Mouse (Mus musculus): ENCODE measurements around the gene A930033H14Rik. TPM values are rescaled to one million over a fixed set of nuclear protein-coding genes. Genes with fewer than 3 reads are reported as not detected.

A930033H14Rik gene
- total RNA-seq, 2 experiments from 2014 or later: 0.33 to 0.37 TPM

DNA sequence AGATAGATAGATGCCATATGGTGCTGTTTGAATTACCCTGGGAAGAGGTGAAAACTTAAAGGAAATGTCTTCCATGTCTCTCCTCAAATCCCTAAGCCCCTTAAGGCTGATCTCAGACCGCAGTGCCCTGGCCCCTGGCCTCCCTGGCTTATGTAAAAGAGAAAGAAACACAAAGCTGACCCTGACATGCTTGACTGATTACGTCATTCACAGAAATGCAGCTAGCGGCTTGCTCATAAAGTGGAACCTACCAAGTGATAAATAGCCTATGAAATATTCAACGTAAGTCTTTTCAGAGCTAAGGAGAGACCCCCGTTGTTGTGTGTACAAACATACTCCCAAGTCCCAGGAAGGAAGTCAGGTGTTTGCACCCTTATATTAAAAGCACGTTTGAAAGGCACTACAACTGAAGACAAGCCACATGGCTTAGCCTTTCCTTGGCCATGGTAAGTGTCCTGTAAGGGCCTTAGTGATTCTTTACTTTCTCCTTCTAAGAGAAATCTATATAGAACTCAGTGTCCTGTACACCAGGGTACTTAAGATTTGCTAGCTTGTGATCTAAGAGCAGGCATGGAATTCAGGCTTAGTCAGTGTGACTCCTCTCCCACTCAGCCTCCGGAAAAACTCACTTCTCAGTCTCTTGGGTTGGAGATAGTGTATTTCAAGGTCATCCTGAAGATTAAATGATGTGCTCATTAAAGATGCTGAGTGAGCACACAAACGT, 8.1 kb downstream of the A930033H14Rik start:
- no peak for ATAC-seq (ENCODE audit: poor library complexity, severe bottlenecking)

DNA sequence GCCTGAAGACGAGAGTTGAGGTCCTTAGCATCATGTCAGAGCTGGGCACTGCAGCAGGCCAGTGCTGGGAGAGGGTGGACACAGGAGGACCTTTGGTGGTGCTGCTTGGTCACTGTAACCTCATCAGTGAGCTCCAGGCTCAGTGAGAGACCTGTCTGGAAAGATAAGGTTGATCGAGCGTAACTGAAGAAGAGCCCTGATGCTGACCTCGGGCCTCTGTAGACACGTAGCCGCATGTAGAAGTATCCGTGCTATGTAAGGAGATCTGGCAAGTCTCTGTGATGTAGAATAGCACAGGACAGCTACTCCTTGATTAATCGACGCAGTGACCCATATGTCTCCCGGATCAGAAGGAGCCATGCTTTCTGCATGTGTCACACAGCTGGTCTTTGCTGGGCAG, 19.2 kb downstream of the A930033H14Rik start:
- no peak for ATAC-seq (ENCODE audit: poor library complexity, severe bottlenecking)

DNA sequence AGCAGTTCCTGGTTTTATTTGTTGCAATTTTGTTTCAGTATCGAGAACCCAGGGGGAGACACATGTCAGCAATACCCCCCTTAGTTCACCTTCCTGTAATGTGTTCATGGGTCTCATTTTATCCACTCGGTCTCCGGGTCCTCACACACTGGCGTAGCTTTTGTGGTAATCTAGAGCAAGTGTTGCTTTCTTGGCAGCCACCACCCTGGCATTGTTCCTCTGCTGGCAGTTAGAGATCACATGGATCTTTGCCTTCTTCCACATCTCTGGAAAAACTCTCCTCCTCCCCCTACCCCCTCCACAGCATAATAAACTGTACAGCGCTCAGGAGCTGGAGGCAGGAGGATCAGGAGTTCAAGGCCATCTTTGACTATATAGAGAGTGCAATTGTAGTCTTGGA, 20.6 kb downstream of the A930033H14Rik start:
- ATAC-seq (ENCODE audit: poor library complexity, severe bottlenecking): no peak

DNA sequence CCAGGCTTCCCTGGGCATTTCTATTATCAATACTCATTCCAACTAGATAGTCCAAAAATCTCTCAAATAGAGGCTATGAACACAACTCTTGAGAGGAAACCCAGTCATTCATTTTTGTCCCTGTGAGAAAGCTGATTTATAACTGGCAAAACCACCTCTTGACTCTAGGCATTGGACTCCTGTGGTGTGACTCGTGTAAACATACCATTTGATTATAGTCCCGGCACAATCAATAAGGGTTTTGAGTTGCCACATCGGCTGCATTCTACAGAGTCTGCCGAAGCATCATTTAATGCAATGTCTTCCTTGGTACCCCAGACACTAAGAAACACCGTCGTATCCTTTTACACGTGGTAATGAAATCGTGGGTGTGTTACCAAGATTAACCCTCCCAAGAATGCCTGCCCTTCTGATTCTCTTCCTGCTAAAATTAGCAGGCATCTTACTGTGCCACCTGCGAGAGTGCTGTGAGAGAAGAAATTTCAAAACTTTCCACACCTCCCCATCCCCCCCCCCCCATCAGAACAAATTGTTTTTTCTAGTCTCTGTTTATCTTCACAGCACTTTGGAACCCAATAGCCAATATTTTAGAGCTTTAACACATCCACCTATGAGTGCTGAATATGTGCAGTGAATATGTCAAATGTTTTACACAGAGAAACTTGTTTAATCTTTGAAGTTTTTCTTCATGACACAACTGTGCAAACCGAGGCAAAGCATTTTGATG, 22.3 kb downstream of the A930033H14Rik start:
- ATAC-seq (ENCODE audit: poor library complexity, severe bottlenecking): no peak

DNA sequence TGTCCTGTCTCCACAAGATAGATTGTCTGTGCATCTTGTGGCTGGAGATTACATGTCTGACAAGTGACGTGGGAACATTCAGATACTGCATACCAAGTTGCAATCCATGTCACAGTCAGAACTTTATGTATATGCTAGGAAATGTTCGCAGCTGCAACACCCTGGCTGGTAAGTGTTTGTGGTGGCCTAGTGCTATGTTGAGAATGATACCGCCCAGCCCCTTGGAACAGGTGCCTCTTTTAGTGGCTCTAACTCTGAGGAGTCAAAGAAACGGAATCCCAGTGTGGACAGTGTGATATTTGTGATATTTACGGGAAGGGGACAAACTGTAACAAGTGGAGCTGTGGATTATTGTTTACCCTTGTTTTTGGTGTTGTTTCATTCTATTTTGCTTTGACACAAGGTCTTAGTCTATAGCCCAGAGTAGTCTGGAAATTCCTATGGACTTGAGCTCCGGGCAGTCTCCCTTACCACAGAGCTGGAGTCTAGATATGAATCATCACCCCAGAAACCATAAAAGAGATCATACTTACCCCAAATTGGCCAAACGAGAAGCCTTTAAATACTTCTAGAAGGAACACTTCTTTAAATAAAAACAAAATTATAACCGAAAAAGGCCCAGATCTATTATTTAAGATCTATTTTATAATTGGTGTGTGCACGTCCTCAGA, 25.0 kb downstream of the A930033H14Rik start:
- ATAC-seq (ENCODE audit: poor library complexity, severe bottlenecking): no peak

DNA sequence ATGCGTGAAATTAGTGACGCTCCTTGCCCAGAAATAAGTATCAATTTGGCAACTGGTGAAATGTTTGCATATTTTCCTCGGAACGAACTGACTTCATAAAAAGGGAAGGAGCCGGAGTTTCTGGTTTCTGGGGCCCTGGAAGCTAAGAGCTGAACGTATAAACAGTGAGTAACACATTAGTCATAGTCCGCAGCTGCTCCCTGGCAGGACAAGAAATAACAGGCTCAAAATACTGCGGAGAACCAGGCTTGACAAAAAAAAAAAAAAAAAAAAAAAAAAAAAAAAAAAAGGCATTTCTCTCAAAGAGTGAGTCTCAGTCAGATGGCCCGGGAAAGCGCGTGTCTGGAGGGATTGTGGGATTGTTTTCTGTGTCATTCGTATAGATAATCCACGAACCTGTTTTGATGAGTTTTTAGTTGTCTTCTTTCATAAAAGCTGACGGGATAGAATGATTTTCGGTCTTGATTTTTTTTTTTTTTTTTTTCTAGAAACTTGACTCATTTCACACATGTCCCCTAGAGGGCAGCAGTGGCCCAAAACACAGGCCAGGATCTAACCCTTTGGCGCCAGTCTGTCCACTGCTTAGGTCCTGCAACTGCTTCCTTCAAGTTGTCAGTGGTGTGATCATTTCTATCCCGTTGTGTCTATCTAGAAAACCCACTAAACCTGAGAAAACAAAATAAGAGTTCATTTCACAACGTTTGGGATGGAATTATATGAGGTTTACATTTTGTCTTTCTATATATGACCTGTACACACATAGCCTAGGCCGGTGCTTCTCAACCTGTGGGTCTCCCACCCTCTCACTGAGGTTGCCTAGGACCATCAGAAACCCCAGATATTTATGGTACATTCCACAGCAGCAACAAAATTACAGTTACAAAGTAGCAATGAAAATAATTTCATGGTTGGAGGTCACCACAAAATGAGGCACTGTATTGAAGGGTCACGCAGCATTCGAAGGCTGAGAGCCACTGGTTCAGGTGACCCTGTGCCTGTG, 26.7 kb downstream of the A930033H14Rik start:
- ATAC-seq (ENCODE audit: poor library complexity, severe bottlenecking): peak; percentile 86

DNA sequence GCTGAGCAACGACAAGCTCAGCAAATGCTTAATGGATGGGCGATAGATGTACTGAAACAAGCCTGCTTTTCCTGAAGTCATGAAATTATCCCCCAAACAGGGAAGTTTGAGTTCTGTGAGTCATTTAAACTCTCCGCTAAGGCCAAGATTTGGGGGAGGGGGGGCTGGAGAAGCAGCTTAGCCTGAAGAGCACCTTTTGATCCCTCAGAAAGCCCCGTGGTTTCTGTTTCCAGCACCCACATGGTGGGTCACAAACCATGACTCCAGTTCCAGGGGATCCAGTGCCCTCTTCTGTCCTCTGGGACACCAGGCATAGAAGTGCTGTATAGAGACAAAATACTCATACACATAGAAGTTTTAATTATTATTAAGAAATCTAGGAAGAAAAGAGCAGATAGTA, 27.5 kb downstream of the A930033H14Rik start:
- ATAC-seq (ENCODE audit: poor library complexity, severe bottlenecking): no peak

DNA sequence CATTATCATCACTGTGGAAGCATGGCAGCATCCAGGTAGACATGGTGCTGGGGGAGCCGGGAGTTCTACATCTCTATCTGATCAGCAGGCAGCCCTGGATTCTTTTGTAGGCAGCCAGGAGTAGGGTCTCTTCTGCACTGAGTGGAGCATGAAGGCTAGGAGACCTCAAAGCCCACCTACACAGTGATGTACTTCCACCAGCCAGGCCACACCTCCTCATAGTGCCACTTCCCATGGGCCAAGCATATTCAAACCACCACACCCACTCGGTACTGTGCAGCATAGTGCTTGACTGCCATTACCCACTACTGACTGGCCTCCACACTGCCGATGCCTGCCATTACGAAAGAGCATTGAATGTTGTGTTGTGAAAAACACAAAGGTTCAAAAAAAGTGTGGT, 28.0 kb downstream of the A930033H14Rik start:
- no peak for ATAC-seq (ENCODE audit: poor library complexity, severe bottlenecking)

DNA sequence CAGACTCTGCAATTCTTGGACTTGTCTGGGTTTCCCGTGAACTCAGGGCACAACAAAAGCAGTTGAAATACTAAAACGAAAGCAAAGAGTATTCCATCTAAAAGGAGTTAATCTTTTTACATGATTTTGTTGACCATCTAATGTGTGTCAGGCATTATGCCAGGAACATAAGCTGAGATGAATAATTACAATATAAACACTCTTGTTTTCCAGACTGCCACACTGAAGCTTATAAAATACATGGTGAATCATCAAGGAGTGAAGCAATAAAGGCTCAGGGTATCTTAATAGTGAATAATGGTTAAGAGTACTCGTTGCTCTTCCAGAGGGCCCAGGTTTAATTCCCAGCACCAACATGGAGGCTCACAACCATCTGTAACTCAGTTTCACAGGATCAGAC, 31.9 kb downstream of the A930033H14Rik start:
- ATAC-seq (ENCODE audit: poor library complexity, severe bottlenecking): no peak

DNA sequence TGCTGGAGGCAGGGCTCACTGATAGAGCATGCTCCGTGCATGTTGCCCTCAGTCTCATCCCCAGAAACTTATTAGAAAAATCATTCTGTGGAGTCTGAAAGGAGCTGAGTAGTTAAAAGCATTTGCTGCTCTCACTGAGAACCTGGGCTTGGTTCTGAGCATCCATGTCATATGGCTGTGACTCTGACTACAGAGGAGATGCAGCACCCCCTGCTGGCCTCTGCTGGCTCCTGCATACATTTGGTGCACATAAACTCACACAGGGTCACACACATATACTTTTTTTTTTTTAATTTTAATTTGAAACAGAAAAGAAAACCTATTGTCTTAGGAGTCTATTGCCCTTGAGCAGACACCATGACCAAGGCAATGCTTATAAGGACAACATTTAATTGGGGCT, 33.6 kb downstream of the A930033H14Rik start:
- no peak for ATAC-seq (ENCODE audit: poor library complexity, severe bottlenecking)

DNA sequence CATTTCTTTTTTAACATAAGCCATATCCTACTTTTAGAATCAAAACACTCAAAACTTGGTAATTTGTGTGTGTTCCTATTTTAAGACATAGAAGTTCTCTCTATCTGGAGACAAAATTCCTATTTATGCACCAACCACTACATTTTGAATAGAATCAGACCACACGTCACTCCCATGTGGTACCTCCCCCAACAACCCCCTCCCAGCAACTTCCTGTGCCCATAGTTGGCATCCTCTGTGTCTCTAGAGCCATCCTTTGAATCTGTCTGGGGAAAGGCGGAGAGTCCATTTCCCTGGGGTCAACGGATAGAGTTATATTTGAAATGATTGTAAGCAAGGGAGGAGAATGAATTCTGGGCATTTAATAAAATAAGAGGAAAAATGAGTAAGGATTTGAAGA, 36.8 kb downstream of the A930033H14Rik start:
- no peak for ATAC-seq (ENCODE audit: poor library complexity, severe bottlenecking)

DNA sequence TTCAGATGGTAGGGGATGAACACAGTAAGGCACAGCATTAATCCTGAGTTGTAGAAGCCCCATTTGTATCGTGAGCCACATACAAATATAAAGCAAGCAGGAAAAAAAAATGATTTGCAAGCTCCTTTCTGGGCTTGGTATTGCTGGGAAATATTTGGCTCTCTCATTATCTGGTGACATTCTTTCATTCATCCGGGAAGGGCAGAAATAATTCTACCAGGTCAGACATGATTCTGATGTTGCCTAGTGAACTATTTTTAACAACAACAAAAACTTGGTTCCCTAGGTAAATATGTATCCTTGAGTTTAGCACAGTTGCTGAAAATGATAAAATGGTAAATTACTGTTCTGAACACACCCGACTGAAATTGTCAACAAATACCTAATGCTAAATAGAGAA, 40.5 kb downstream of the A930033H14Rik start:
- no peak for ATAC-seq (ENCODE audit: poor library complexity, severe bottlenecking)

DNA sequence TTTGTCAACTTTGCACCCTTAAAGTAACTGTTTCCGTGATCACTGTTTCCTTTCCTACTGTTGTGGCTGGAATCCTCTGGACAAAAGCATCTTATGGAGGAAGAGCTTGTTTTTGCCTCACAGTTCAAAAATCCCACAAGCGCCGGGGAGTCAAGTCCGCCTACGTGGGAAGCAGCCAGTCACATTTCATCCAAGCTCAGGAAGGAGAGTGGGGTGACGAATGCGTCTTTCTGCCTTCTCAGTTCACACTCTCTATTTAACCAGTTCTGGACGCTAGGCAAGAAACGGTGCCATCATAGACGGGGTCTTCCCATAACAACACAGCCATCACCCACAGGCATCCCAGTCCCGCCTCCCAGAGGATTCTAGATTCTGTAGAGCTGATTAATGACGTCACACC, 46.4 kb downstream of the A930033H14Rik start:
- no peak for ATAC-seq (ENCODE audit: poor library complexity, severe bottlenecking)

DNA sequence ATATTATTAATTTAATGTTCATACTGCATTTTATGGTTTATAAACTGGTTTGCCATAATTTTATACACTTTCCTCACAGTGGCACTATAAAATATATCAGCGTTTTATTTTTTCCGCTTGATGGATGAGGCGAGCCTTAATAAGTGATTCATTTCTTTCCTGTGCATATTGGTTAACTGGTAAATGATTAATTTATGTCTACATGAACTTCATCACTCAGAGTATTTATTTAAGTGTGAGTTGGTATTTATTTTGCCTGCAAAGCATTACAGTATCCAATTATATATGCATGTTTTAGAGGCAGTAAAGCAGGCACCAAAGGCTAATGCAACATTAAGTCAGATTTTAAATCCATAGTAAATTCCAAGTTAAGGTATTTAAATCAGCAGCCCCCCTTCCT, 47.1 kb downstream of the A930033H14Rik start:
- no peak for ATAC-seq (ENCODE audit: poor library complexity, severe bottlenecking)

DNA sequence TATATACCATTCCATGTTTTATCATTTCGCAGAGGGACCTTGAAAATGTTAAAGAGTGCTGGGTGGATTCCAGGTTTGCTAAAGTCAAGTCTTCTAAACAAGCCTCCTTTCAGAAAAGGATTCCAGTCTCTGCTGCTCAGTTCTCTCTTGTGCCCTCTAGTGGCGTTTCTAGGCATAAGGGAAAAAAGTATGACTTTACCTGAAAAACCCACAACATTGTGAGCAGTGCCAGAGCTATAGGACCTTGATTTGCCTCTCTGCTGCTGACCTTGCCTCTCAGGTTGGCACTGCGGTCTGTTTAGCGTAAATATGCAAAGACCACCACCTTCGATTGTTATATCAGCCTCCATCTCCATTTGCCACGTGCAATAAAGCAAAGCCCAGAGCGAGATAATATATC, 47.8 kb downstream of the A930033H14Rik start:
- ATAC-seq (ENCODE audit: poor library complexity, severe bottlenecking): no peak

DNA sequence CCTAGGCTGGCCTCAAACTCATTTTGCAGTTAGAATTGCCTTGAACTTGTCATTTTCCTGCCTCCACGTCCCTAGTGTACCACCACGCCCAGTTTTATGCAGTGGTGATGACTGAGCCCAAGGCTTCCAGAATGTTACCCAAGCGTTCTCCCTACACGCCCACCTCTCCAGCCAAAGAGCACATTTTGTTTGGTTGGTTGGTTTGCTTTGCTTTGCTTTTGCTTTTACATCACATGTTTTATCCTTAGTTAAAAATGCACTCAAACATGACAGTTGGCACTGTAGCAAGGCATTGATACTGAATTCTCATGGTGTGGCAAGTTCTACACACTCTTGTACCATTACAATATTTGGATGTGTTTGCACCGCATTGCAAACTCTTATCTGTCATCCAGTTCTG, 49.7 kb downstream of the A930033H14Rik start:
- no peak for ATAC-seq (ENCODE audit: poor library complexity, severe bottlenecking)

DNA sequence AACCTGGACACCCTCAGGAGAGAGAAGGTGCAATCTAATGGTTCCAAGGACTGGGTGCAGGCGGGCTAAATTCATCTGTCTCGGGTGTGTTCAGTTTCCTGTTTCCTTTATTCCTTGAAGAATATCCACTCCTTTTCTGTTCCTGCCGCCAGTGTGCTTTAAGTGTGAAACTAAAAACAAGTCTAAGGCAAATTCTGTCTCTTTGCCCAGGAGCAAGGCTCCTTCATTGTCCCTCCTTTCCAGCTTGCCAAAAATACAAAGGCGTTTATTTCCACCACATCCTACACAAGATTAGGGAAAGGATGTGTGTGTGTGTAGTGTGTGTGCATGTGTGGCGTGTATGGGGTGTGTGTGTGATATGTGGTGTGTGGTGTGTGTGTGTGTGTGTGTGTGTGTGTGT, 50.3 kb downstream of the A930033H14Rik start:
- no peak for ATAC-seq (ENCODE audit: poor library complexity, severe bottlenecking)

DNA sequence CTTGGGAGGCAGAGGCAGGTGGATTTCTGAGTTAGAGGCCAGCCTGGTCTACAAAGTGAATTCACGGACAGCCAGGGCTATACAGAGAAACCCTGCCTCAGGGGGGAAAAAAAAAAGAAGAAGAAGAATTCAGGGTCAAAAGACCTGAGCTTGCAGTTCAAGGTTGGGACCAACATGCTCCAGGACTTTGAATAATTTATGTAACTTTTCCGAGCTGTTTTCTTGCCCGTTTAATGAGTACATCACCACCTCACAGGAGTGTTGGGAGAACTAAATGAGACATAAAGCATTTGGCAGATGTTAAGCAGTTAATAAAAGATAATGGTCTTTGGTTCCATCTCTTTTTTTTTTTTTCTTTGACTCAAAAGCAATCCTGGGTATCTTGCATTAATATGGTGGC, 51.4 kb downstream of the A930033H14Rik start:
- no peak for ATAC-seq (ENCODE audit: poor library complexity, severe bottlenecking)

DNA sequence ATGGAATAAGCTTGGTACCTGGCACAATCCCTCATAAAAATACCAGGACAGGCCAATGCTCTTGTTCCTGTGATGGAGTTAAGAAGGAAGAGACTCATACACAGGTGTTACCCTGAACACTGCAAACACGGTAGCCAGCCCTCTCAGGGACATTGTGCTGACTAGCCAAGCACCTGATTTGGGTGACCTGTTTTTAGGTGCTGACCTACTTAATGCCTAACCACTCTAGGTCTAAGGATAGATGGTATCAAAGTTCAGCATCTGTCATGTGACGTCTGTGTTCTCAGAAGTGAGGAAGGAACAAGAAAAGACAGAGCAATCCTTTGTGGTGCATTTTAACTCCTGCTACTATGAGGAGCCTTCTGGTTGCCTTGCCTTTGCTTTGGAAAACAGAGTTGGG, 52.0 kb downstream of the A930033H14Rik start:
- no peak for ATAC-seq (ENCODE audit: poor library complexity, severe bottlenecking)
